Mouse (Mus musculus) T-helper 17 cell (primary cell): ENCODE data around the gene Ccdc172.

ENCODE experiments used
- in situ Hi-C, 2 experiments: fragments of 300-600 bp; cut with MboI, MseI; formaldehyde crosslinking; loops; 1 replicate in 1 of 2; 2 replicates in 1 of 2; pipeline ENCODE4 v1.15.1; 2025; ENCODE audit warnings: high pct_unique_total_duplicates in 2 of 2

The Ccdc172 gene

GRCm38 (mm10) chr19:58511818-58512217, at the start of gene Ccdc172:
Gene Ccdc172, plus strand, starts transcription at chr19:58511993.
- in situ Hi-C loops = no loop called here

GRCm38 (mm10) chr19:58463755-58464154, 48.0 kb upstream of the Ccdc172 start:
- in situ Hi-C loops = loop anchor here in 1 of 2 experiments (25.0 kb wide), 1 partner anchor 376 kb away; no protein-coding TSS in a partner anchor

- in situ Hi-C loops = loop anchor here (5.0 to 25.0 kb wide), 2 partner anchors 166 to 381 kb away; no protein-coding TSS in a partner anchor
Measured at GRCm38 (mm10) chr19:58468331-58468730, 43.5 kb upstream of the Ccdc172 start.

- in situ Hi-C loops = loop anchor here (5.0 to 25.0 kb wide), 2 partner anchors 167 to 382 kb away; no protein-coding TSS in a partner anchor
Measured at GRCm38 (mm10) chr19:58469421-58469820, 42.4 kb upstream of the Ccdc172 start.

- in situ Hi-C loops = loop anchor here (10.0 to 25.0 kb wide), 2 partner anchors 59 to 387 kb away; no protein-coding TSS in a partner anchor
Measured at GRCm38 (mm10) chr19:58474251-58474650, 37.5 kb upstream of the Ccdc172 start.

- in situ Hi-C loops = loop anchor here (10.0 to 25.0 kb wide), 2 partner anchors 745 to 758 kb away; no protein-coding TSS in a partner anchor
Measured at GRCm38 (mm10) chr19:58482373-58482977, 29.3 kb upstream of the Ccdc172 start.

- in situ Hi-C loops = loop anchor here (10.0 to 25.0 kb wide), 2 partner anchors 749 to 762 kb away; no protein-coding TSS in a partner anchor
Measured at GRCm38 (mm10) chr19:58486686-58487085, 25.1 kb upstream of the Ccdc172 start.

- in situ Hi-C loops = loop anchor here in 1 of 2 experiments (5.0 to 25.0 kb wide), 2 partner anchors 70 to 760 kb away; no protein-coding TSS in a partner anchor
Measured at GRCm38 (mm10) chr19:58497106-58497505, 14.7 kb upstream of the Ccdc172 start.

- in situ Hi-C loops = loop anchor here in 1 of 2 experiments (5.0 to 25.0 kb wide), 2 partner anchors 68 to 762 kb away; no protein-coding TSS in a partner anchor
Measured at GRCm38 (mm10) chr19:58499420-58499966, 12.3 kb upstream of the Ccdc172 start.

- in situ Hi-C loops = no loop called here
Measured at GRCm38 (mm10) chr19:58500049-58500448, 11.7 kb upstream of the Ccdc172 start.

- in situ Hi-C loops = loop anchor here in 1 of 2 experiments (10.0 kb wide), 1 partner anchor 1443 kb away; no protein-coding TSS in a partner anchor
Measured at GRCm38 (mm10) chr19:58521696-58522095, 9.9 kb downstream of the Ccdc172 start.

GRCm38 (mm10) chr19:58523736-58524394, 12.1 kb downstream of the Ccdc172 start:
- in situ Hi-C loops = loop anchor here in 1 of 2 experiments (10.0 kb wide), 1 partner anchor 1441 kb away; no protein-coding TSS in a partner anchor

GRCm38 (mm10) chr19:58525457-58526239, 13.9 kb downstream of the Ccdc172 start:
- in situ Hi-C loops = loop anchor here in 1 of 2 experiments (10.0 kb wide), 1 partner anchor 1439 kb away; no protein-coding TSS in a partner anchor

GRCm38 (mm10) chr19:58533077-58533476, 21.3 kb downstream of the Ccdc172 start:
- in situ Hi-C loops = no loop called here

- in situ Hi-C loops = no loop called here
Measured at GRCm38 (mm10) chr19:58536691-58537090, 24.9 kb downstream of the Ccdc172 start.

GRCm38 (mm10) chr19:58540396-58540795, 28.6 kb downstream of the Ccdc172 start:
- in situ Hi-C loops = no loop called here

GRCm38 (mm10) chr19:58548367-58548766, 36.6 kb downstream of the Ccdc172 start:
- in situ Hi-C loops = no loop called here

- in situ Hi-C loops = no loop called here
Measured at GRCm38 (mm10) chr19:58550489-58550888, 38.7 kb downstream of the Ccdc172 start.

GRCm38 (mm10) chr19:58550916-58551315, 39.1 kb downstream of the Ccdc172 start:
- in situ Hi-C loops = no loop called here

- in situ Hi-C loops = loop anchor here in 1 of 2 experiments (5.0 kb wide), 1 partner anchor 243 kb away; no protein-coding TSS in a partner anchor
Measured at GRCm38 (mm10) chr19:58554974-58555373, 43.2 kb downstream of the Ccdc172 start.

- in situ Hi-C loops = loop anchor here in 1 of 2 experiments (5.0 kb wide), 1 partner anchor 246 kb away; no protein-coding TSS in a partner anchor
Measured at GRCm38 (mm10) chr19:58558352-58558751, 46.6 kb downstream of the Ccdc172 start.
